Mouse (Mus musculus) brain, embryonic 14.5 days (tissue): ENCODE measurements at regions not wholly inside any gene's neighbourhood (a gene's known extent, or its start where the extent isn't known, plus 50 kb on each side); places are given as distances from the start of the nearest gene placed in this dataset.

Source experiments
- CTCF ChIP-seq: fragments of 200-500 bp; IDR thresholded peaks from 2 replicates; pipeline ENCODE4 v1.5.1; 2012; ENCODE audit warnings: inconsistent platforms, mild to moderate bottlenecking, moderate library complexity, borderline replicate concordance; ENCODE audit not compliant: insufficient read depth, insufficient read length; ENCODE audit errors: extremely low read depth
- POLR2A ChIP-seq: fragments of 200-500 bp; IDR thresholded peaks from 2 replicates; pipeline ENCODE4 v1.6.1; 2012; ENCODE audit warnings: mild to moderate bottlenecking, inconsistent platforms, borderline replicate concordance; ENCODE audit not compliant: poor library complexity, insufficient read depth, insufficient read length, severe bottlenecking; ENCODE audit errors: extremely low read depth

- no peak for TF ChIP-seq CTCF
- no peak for TF ChIP-seq POLR2A
Measured at GRCm38 (mm10) chr11:41818014-41818413, 182.6 kb downstream of the Gabrg2 start.
